26 mouse cellular contexts compared by ENCODE assay signal in genomic region chr15:82085606-82086005, GRCm38 (mm10). TPM values are rescaled to one million over a fixed set of nuclear protein-coding genes. Genes with fewer than 3 reads are reported as not detected.
DNase-seq lines count a peak whose midpoint lies in the region.
"Had no signal": no experiment of that assay in that cellular context is flagged by ENCODE, and none has a peak within 500 bp of the region (broad histone marks: within the 10 kb centered on the region; RNA-seq: fewer than 3 reads in every experiment).

No protein-coding gene starts in this region.

- intact Hi-C loops in left cerebral cortex, postnatal 10 days (cut with DNase I) = no loop called here

- DNase-seq in frontal cortex, adult 2 months (ENCODE audit: extremely low spot score in 1 of 2, low spot score in 1 of 2) = peak; percentile 43 to 74
- no peak for DNase-seq in frontal cortex, postnatal 14 days (ENCODE audit: low spot score in 2 of 2)
- peak; percentile 59 to 65 for DNase-seq in left cerebral cortex, adult 18-20 months (ENCODE audit: low spot score in 2 of 2)
- DNase-seq in left cerebral cortex, postnatal 10 days (ENCODE audit: extremely low spot score in 1 of 2, low spot score in 2 of 2) = no peak
- peak; percentile 52 to 59 for DNase-seq in right cerebral cortex, adult 2 months (ENCODE audit: low spot score in 2 of 2)
- DNase-seq in right cerebral cortex, postnatal 4 days = no peak
- DNase-seq in telencephalon, adult 2 months (ENCODE audit: low read depth, low spot score) = peak; percentile 79
- DNase-seq in heart, adult 9 months (ENCODE audit: low spot score in 2 of 2) = no peak
- DNase-seq: cerebellum, adult 11-12 months; cerebellum, adult 9-10 months; cerebellum, postnatal 25 days; heart, adult 18-20 months; heart, postnatal 14 days had no signal

RNA-seq across cellular contexts. Expression of gene Mei1, which starts 15.8 kb away (rescaled TPM):
- polyA plus RNA-seq in frontal cortex, adult 2 months (2012; rRNA removed) = 3.8 and 4.1 TPM in 2 replicates
- 1 to 10 TPM; 3.7 to 4.0 TPM for total RNA-seq in left cerebral cortex, adult 18-20 months (2021)
- total RNA-seq in left cerebral cortex, postnatal 10 days (2021) = under 1 TPM; 0.32 to 0.39 TPM
- total RNA-seq: gastrocnemius, adult 8-10 months; heart, adult 18-20 months; heart, postnatal 14 days; hematopoietic stem cell, adult 5-6 weeks; MEL had no signal
- polyA plus RNA-seq: C2C12; embryonic facial prominence, embryonic 13.5 days; forebrain, embryonic 16.5 days; heart, embryonic 11.5 days; heart, embryonic 15.5 days had no signal

RNA-seq across cellular contexts. Expression of gene 4930407I10Rik, which starts 26.7 kb away (rescaled TPM):
- not detected in 2 replicates for polyA plus RNA-seq in frontal cortex, adult 2 months (2012; rRNA removed)
- total RNA-seq in left cerebral cortex, adult 18-20 months (2021) = not detected
- not detected for total RNA-seq in left cerebral cortex, postnatal 10 days (2021)
- total RNA-seq: adrenal gland, postnatal 10 days; adrenal gland, postnatal 4 days; gastrocnemius, adult 8-10 months; gastrocnemius, postnatal 4 days; heart, adult 18-20 months; heart, postnatal 14 days; hematopoietic stem cell, adult 5-6 weeks; MEL had no signal
- polyA plus RNA-seq: C2C12; forebrain, embryonic 12.5 days; forebrain, embryonic 16.5 days; heart, embryonic 11.5 days; heart, embryonic 15.5 days; hindbrain, embryonic 13.5 days had no signal

RNA-seq across cellular contexts. Expression of gene Snu13, which starts 38.2 kb away (rescaled TPM):
- 132 and 144 TPM in 2 replicates for polyA plus RNA-seq in frontal cortex, adult 2 months (2012; rRNA removed)
- total RNA-seq in left cerebral cortex, adult 18-20 months (2021) = 100 to 1,000 TPM; 117 to 125 TPM
- total RNA-seq in left cerebral cortex, postnatal 10 days (2021) = 100 to 1,000 TPM; 101 to 109 TPM

RNA-seq across cellular contexts. Expression of gene Ccdc134, which starts 42.1 kb away (rescaled TPM):
- polyA plus RNA-seq in frontal cortex, adult 2 months (2012; rRNA removed) = 23.1 TPM in 2 replicates
- 10 to 100 TPM; 11.1 to 12.6 TPM for total RNA-seq in left cerebral cortex, adult 18-20 months (2021)
- total RNA-seq in left cerebral cortex, postnatal 10 days (2021) = 10 to 100 TPM in 1 of 2 experiments, 1 to 10 TPM in 1; 7.4 to 10.2 TPM

RNA-seq across cellular contexts. Expression of gene Desi1, which starts 51.9 kb away (rescaled TPM):
- 112 and 120 TPM in 2 replicates for polyA plus RNA-seq in frontal cortex, adult 2 months (2012; rRNA removed)
- 10 to 100 TPM; 83.4 to 85.2 TPM for total RNA-seq in left cerebral cortex, adult 18-20 months (2021)
- 10 to 100 TPM; 91.9 to 93.6 TPM for total RNA-seq in left cerebral cortex, postnatal 10 days (2021)

Comparison
In these comparisons a context has a peak if more than half of its experiments do, and no peak if none do; other contexts are left out.
1. DNase-seq: peak in frontal cortex, adult 2 months (2 of 2), left cerebral cortex, adult 18-20 months (2 of 2), right cerebral cortex, adult 2 months (2 of 2) and telencephalon, adult 2 months (single experiment); none in frontal cortex, postnatal 14 days (0 of 2), left cerebral cortex, postnatal 10 days (0 of 2), right cerebral cortex, postnatal 4 days (single experiment) and heart, adult 9 months (0 of 2).